Mouse (Mus musculus) common myeloid progenitor, adult 5-6 weeks (primary cell): ENCODE results near the gene Zfp710. TPM values are rescaled to one million over a fixed set of nuclear protein-coding genes. Genes with fewer than 3 reads are reported as not detected.

Source experiments
- ATAC-seq: replicated peaks from 2 replicates; pipeline ENCODE4 v1.8.0; 2016; ENCODE audit warnings: low read depth, mild to moderate bottlenecking, moderate TSS enrichment, inconsistent platforms; ENCODE audit not compliant: poor library complexity, severe bottlenecking
- total RNA-seq: library from RNA; stranded (forward); fragments of 200-1000, 187-1606 nt; gene quantifications from 2 replicates; pipeline ENCODE4 v1.2.3, GENCODE M21; 2017

Zfp710 gene
- total RNA-seq, 1 experiment from 2014 or later = 17.8 TPM

- peak; percentile 64 for ATAC-seq
Observed at GRCm38 (mm10) chr7:80140815-80141214, 116.2 kb downstream of the Zfp710 start.

Other genes starting within 250 kb of the Zfp710 start
- gene Mesp1, start 231.0 kb upstream of the Zfp710 start, total RNA-seq = not detected in 2 replicates
- 1.2 TPM in 1 of 2 replicates, not detected in the other for gene Mesp2, start 214.1 kb upstream of the Zfp710 start, total RNA-seq
- 1.8 TPM in 1 of 2 replicates, not detected in the other for gene Anpep, start 163.8 kb upstream of the Zfp710 start, total RNA-seq
- 8.4 and 11.1 TPM in 2 replicates for gene Ap3s2, start 104.2 kb upstream of the Zfp710 start, total RNA-seq
- gene Arpin, start 89.5 kb upstream of the Zfp710 start, total RNA-seq = 0.19 and 0.41 TPM in 2 replicates
- 233 and 240 TPM in 2 replicates for gene Idh2, start 90.6 kb downstream of the Zfp710 start, total RNA-seq
- gene Sema4b, start 162.0 kb downstream of the Zfp710 start, total RNA-seq = 4.8 and 6.3 TPM in 2 replicates
- gene Cib1, start 208.0 kb downstream of the Zfp710 start, total RNA-seq = 35.9 and 42.2 TPM in 2 replicates
- 0.97 and 2.2 TPM in 2 replicates for gene Gdpgp1, start 208.1 kb downstream of the Zfp710 start, total RNA-seq
- 0.29 TPM in 1 of 2 replicates, not detected in the other for gene Ttll13, start 221.6 kb downstream of the Zfp710 start, total RNA-seq
- gene Ngrn, start 236.4 kb downstream of the Zfp710 start, total RNA-seq = 23.2 and 31.0 TPM in 2 replicates
- 31.7 and 31.8 TPM in 2 replicates for gene Vps33b, start 244.8 kb downstream of the Zfp710 start, total RNA-seq